Mouse (Mus musculus) central nervous system, embryonic 14 days (tissue): ENCODE results near the gene Tbc1d10a. TPM values are rescaled to one million over a fixed set of nuclear protein-coding genes. Genes with fewer than 3 reads are reported as not detected.

Experiments
- polyA plus RNA-seq: library from polyadenylated mRNA; depleted of rRNA; stranded (reverse); fragments of >200 nt; gene quantifications from 2 replicates; pipeline ENCODE4 v1.2.3, GENCODE M21; 2012; rRNA removed

The Tbc1d10a gene
- 38.0 and 43.3 TPM in 2 replicates for polyA plus RNA-seq

DNA sequence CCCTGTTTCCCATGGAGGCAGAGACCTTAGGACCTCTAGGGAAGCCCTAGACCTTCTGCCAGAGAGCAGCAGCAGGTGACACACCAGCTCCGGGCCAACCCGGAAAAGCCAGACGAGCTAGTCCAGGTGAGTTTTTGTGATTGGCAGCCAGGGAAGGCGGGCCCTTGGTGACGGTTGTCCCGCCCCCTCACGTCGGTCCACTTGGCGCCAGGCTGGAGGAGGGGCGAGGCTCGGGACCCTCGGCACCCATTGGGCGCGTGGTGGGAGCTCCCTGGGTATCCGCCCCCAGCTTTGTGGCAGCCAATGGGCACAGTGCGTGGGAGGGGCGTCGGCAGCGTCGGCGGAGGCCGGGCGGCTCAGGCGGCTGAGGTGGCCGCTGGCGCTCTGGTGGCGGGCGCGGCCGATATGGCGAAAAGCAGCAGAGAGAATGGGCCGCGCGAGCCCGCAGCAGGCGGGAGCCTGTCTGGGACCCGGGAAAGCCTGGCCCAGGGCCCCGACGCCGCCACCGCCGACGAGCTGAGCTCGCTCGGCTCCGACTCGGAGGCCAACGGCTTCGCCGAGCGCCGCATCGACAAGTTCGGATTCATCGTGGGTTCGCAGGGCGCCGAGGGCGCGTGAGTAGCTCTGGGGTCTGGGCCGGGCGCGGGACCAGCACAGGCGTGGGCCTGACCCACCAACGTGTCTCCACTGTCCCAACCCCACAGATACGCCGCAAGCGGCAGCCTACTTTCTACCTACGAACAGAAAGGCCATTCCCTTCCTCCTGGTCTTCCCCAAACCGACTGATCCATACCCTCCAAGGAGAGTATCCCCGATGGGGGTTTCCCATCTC is at the start of gene Tbc1d10a:
Gene Tbc1d10a (plus strand): TSS at position 304 of the 832 bp plus-strand sequence.

DNA sequence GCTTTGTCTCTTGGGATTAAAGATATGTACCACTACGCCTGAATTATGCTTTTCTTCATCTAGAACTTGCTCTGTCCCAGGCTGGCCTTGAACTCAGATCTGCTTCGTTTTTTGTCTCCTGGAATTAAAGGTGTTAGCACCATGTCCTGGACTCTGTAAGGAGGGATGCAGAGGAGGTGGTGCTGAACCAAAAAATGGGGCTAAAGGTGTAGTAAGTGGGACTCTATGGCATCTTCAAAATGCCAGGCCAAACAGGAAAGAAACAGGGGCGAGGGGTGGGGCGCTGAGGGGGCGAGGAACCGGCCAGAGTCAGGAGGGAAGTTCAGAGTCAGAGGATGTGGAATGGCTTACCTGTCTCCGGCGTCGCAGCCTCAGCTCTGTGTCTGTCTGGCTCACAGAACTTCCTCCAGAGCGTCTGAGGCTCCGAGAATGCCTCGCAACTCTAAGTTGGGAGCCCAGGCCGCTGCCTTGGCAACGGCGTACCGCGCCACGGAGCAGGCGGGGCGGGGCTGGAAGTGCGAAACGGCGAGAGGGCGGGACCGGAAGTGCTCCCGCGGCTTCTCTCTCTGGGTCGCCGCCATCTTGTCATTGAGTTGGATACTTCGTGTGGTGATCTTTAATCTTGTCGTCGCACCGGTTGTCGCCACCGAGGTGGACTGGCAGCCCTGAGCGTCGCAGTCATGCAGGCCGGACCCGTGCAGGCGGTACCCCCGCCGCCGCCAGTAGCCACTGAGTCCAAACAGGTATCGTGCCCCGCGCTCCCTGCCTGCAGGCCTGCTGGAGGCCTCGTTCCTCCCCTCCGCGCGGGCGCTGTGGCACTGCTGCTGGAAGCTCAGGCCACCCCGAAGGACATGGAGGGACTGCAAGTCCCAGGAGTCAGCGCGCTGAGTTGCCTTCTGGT is 26.5 kb upstream of the Tbc1d10a start, which contains the start of the genes Ccdc157 and Sf3a1:
Gene Ccdc157 (minus strand): TSS at position 486 of the 901 bp plus-strand sequence.
Gene Sf3a1 (plus strand): TSS at position 543 of the 901 bp plus-strand sequence.

DNA sequence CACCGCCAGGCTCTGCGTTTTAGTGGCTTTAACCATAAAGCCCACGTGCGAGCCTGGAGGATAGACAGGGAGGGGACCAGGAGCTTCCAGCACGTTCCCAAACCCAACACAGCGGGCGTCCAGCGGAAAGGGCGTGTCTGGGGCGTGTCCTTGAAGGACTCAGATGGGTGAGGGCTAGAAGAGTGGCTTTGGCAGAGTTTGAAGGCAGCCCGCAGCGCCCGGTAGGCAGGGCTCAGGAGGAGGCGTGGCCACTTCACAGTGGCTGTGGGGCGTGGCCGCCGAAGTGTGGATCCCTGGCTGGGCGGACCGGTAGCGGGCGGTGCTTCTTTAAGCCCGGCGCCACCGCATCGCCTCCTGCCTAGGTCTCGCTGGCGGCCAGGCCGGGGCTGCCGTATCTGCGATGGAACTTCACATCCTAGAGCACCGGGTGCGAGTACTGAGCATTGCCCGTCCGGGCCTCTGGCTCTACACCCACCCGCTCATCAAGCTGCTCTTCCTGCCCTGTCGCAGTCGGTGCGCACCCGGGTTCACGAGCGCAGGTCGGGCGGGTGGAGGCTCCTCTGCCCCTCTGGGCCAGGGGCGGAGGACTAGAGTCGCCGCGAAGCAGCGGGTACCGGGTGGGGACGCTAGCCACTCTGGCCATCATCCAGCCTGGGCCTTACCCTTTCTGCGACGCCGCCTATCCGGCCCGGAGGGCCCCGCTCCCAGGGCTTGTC is 31.5 kb downstream of the Tbc1d10a start, which contains the start of gene Castor1:
Gene Castor1 (plus strand): TSS at position 312 of the 716 bp plus-strand sequence.

DNA sequence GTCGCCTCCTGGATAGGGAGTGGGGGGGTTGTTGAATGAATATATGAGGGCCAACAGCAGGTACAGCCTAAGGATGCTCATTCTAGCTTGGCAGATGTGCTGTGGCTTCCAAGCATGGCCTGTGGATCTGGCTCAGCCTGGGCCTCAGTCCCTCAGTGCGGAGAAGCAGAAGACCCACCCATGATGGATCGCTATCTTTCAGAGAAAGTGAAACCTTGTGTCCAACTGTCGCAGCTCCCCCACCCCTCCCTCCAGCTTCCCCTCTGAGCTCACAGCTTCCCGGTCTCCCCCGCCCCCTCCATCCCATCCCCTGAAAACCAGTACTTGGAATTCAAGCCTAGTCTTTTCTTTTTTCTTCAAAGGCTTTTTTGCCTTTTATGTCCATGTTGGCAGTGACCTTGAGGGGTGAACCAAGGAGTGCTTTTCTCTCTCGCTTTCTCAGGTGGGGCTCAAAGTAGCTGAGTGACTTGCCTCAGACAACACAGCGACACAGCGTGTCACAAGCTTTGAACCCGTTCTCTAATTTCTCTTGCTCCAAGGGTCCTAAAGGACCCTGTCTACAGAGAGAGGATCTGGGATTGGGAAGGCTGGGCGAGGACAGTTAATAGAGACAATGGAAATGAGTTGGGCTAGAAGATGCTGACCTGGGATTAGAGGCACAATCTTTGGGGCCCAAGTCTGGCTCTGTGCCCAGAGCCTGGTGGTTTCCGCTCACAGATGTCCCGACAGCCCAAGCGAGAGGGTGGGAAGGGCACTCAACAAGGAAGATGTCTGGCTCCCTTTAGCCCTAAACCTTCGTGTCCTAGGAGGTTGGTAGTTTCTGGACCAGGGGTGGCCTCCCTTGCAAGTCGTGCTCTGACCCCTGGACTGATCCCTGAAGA is 49.3 kb downstream of the Tbc1d10a start, which contains the start of gene Osm:
Gene Osm (plus strand): TSS at position 756 of the 881 bp plus-strand sequence.

DNA sequence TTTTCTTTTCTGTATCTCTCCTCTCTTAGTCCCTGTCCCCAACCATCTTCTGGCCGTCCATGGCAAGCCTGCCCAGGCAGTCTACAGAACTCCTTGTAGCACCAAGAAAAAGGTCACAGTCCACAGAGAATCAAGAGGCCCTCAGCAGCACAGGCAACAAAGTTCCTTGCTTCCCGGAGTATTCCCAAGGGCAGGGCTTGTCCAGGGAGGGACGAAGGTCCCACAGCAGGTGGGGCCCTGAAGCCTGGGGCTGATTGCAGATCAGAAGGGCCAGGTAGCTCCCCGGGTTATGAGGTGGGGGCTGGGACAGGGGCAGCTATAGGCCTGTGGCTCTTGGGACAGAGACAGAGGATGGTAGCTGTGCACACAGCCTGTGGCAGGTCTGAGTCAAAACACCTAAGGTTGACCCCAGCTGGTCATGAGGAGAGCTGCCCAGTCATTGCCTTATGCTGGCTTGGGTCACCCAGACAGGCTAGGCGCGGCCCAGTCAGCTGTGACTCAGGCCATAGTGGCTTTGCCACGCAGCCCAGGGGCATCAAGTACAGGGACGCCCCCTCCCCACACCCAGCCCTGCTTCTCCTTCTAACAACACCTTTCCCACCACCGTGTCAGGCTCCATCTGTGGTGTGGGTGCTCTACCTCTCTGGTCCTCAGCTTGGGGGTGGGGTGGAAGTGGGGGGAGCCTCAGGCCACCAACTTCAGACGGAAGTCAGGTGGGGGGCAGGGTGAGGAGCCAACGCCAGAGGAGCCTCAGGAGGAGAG is 70.4 kb downstream of the Tbc1d10a start, which contains the start of gene Lif:
Gene Lif (plus strand): TSS at position 712 of the 762 bp plus-strand sequence.

Other genes with a start within 250 kb of the Tbc1d10a start
- 61.5 and 64.1 TPM in 2 replicates for gene Pes1, start 222.8 kb upstream of the Tbc1d10a start, polyA plus RNA-seq
- 0.08 TPM in 1 of 2 replicates, not detected in the other for gene 4930556J24Rik, start 210.0 kb upstream of the Tbc1d10a start, polyA plus RNA-seq
- 2.5 and 4.3 TPM in 2 replicates for gene Gal3st1, start 203.2 kb upstream of the Tbc1d10a start, polyA plus RNA-seq
- not detected in 2 replicates for gene Sec14l4, start 155.3 kb upstream of the Tbc1d10a start, polyA plus RNA-seq
- 0.11 and 0.22 TPM in 2 replicates for gene Sec14l3, start 121.9 kb upstream of the Tbc1d10a start, polyA plus RNA-seq
- gene Mtfp1, start 91.3 kb upstream of the Tbc1d10a start, polyA plus RNA-seq = 5.5 and 5.7 TPM in 2 replicates
- gene Sec14l2, start 63.4 kb upstream of the Tbc1d10a start, polyA plus RNA-seq = 4.5 and 6.8 TPM in 2 replicates
- gene Rnf215, start 51.6 kb upstream of the Tbc1d10a start, polyA plus RNA-seq = 62.6 and 66.7 TPM in 2 replicates
- 13.8 and 16.7 TPM in 2 replicates for gene Ccdc157, start 26.5 kb upstream of the Tbc1d10a start, polyA plus RNA-seq
- 86.8 and 88.9 TPM in 2 replicates for gene Sf3a1, start 26.4 kb upstream of the Tbc1d10a start, polyA plus RNA-seq
- 1.4 and 3.1 TPM in 2 replicates for gene Castor1, start 31.4 kb downstream of the Tbc1d10a start, polyA plus RNA-seq
- 0.17 and 0.36 TPM in 2 replicates for gene Osm, start 49.6 kb downstream of the Tbc1d10a start, polyA plus RNA-seq
- gene Lif, start 70.8 kb downstream of the Tbc1d10a start, polyA plus RNA-seq = 0.10 and 0.16 TPM in 2 replicates